Mouse (Mus musculus) c-Kit-positive CD71-positive TER-119-positive erythroid progenitor cells, embryonic 14.5 days (primary cell): ENCODE results near the gene Col16a1.
A peak's percentile ranks its signal among the peaks of the same experiment; 100 is the strongest.

Experiments used
- DNase-seq: peaks from one replicate; pipeline ENCODE4 v3.0.0-alpha.2; 2013; ENCODE audit warnings: low spot score

Col16a1 gene

DNA sequence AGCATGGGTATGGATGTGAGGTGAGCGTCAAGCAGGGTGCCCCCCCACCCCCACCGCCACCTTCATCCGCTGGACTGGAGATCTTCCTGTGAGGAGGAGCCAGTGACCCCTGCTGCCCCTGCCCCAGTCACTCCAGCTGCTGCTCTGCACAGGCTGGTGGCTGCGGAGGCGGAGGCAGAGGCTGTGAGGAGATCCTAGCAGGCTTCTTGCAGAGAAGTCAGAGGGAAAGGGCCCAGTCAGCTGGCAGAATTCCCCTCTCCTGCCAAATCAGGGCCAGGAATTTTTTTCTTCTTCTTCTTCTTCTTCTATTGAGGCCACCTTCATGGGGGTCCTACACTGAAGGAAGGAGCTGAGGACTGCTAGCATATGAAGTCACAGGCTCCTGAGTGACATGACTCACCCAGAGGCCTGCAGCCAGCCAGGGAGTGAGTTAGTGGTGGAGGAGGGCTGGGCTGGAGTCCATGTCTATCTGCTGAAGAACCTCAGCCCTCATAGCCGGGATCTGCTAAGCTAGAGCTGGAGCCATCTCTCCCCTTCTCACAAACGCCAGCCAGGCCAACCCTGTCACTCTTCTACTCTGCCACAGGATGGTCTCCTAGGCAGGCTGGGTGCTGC lies 36.8 kb downstream of the Col16a1 start:
- no peak for DNase-seq

DNA sequence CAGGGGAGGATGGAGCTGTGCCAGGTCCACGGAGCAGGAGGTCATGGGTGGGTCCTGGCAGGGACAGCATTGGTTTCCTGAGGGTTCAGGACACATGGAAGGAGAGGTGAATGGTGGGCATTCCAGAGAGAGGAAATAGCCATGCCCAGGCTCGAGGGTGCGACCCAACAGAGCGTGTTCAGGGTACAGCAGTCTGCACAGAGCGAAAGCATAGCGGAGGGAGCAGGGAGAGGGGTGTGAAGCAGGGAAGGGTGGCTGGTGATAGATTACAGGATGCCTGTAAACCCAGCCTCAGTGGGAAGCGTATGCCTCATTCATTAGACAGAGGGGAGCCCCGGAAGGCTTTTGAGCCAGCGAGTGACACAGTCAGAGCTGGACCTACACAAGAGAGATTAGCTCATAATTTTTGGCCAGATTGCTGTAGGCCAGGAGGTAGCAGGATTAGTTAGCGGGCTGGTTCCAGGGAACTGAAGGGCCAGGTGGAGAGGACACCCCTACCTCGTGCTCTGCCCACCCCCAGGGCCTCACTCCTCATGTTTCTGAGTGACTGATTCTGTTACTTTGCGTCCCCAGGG lies 37.7 kb downstream of the Col16a1 start:
- no peak for DNase-seq

DNA sequence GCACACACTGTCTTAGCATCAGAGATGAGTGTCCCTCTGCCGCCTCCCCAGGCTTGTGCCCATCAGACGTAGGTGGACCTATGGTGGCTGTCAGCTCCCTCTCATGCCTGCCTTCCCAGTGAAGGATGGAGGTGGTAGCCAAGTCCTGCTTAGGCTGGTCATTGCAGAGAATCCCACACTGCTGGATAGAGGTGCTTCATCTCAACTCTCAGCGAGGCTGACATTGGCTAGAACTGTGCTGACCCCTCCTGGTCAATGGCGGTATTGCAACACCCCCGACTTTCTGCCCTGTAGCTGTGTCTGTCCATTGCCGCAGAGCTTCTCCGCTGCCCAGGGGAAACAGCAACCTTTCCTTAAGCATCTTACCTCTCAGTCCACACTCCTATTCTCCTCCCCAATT lies 39.7 kb downstream of the Col16a1 start:
- DNase-seq = peak; percentile 70

DNA sequence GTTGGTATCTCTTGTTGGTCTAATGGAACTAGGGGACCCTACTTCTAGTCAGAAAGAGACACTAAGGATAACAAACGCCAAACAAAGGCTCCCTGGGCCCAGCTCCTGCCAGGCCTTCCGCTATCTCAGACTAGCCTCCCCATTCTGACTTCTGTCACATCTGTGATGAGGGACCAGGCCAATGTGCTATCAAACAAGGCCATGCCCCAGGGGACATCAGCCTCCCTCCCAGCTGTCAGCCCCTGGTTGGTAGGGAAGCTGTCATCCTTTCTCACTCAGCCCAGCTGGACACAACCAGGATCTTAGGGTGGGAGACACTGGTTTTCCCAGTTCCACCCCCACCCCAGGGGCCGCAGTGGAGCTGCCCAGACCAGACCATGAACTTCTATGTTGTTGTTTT lies 47.5 kb downstream of the Col16a1 start:
- no peak for DNase-seq

DNA sequence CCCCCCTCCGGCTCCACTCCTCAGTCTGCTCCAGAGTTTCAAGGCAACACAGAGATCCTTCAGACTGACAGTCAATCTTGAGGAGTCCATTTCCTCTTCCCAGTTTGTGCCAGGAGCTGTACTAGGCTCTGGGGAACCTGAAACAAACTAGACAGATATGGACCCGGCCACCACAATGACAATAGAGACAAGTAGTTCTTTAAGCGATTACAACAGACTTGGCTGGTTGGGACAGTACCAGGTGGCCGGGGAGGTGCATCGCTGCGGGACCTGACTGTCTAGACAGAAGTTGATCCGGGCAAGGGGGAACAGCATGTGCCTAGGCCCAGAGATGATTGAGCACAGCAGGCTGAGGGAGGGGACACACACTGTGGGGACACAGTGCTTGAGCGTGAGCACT lies 53.5 kb downstream of the Col16a1 start:
- no peak for DNase-seq

DNA sequence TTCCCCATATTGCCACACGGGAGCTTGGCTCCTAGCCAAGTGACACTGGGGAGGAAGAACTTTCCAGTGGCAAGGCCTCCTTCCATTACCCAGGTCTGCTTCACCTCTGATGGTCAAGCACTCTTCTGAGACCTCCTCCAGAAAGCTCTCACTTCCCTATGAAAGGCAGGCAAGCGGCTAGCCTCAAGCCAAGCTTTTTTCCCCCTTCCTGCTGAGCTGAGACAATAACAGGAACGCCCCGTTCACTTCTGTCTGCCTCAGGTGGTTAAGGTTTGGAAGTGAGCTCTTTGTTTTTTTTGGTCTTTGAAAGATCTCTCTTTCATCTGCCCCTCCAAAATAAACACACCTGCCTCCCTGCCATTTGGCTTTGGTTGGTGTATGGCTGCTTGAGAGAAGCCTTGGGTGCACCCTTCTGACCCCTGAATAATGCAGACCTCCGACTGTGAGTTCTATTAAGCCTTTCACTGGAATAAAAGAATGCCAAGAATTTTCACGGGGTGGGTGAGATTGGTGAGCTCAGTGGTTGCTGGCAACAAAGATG lies 54.5 kb downstream of the Col16a1 start, which contains the start of gene Pef1:
Pef1 (plus strand) TSS at position 448 of the 541 bp plus-strand sequence.
- DNase-seq = no peak

DNA sequence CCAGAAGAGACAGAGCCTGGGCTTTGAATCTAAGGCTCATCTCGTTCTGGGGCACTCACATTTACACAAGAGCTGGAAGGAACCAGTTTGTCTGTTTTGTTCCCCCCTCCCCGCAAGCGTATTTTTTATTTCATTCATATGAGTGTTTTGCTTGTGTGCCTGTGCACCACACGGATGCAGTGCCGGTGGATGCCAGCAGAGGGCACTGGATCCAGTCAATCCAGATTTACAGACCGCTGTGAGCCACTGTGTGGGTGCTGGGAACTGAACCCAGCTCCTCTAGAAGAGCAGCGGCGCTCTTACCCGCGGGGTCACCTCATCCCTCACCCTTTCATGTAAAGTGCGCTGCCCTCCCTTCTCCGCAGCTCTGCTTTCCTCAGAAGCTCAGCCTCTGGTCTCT lies 56.0 kb downstream of the Col16a1 start:
- no peak for DNase-seq

DNA sequence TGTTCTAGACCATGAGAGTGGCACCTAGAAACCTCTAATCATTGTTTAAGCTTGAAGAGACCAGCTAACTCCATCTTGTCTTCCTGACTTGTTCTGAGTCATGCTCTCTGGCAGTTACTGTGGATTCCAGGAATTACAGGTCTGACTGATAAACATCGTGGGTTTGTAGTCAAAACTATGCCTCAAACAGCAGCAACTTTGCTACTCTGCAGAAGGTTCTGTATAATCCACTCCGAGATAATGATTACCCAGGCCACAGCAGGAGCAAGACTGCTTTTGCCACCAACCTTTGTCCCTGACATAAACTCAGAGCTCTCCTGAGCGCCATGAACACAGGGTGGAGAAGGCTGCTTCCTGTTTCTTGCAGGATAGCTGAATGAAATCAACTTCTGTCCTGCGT lies 56.9 kb downstream of the Col16a1 start:
- no peak for DNase-seq

DNA sequence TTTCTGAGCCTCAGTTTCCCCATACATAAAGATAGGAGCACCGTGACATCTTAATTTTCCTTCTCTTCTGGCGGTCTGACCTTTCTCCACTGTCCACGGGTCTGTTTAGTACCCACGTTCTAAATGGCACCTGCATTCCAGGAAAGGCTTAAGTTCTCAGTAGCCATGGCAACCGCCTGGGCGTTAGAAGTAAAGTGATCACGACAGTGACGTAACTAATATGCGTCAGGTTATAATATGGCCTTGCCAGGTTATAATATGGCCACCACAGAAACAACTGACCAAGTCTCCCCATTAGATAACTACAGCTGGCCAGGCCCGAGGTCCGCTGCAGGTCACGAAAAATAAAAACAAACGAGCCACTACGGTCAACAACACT lies 59.4 kb downstream of the Col16a1 start:
- DNase-seq = no peak

DNA sequence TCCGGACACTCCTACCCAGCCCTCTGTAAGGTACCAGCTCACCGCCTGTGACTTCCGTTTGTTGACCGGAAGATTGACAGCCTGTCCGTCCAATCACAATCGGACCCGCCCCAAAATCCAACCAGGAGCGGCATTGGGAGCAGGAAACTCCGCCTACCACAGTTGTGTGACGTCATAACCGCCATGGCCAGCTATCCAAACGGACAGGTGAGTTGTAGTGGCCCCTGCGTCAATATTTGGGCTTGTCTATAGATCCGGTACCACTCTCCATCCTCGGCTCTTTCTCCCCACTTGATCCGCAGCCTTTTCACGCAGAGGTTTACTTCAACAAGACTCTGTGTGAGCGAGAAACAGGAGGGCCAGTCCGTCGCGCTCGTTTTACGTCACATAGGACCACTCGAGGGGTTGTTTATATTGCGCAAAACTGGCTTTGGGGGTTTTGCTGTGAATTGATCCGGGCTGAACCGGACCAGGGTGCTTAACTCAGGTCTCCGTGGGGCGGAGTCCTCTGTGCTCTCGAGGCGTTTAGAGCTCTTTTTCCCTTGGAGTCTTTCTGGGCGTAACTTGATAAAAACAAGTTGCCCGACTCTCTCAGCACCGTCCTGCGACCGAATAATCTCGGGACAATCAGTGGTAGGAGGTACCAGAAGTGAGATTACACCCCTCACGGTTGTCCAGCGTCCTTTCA lies 59.9 kb downstream of the Col16a1 start:
- DNase-seq = peak; percentile 100

DNA sequence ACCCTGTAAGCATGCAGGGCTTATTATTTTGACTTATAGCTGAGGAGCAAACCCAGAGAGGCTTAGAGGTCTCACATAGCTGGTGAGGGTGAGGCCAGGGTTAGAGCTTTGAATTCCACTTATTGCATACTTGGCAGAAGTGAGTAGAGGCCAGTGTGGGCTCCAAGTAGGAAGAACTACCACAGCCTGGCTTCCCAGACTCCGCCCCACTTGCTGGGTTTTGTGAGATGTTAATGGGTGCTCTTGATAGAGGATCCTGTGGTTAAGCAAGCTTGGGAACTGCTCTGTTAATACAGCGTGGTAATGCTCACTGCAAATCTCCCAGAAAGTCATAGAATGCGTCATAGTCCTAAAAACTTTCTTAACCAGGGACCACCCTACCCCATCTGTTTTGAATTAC lies 61.3 kb downstream of the Col16a1 start:
- no peak for DNase-seq

DNA sequence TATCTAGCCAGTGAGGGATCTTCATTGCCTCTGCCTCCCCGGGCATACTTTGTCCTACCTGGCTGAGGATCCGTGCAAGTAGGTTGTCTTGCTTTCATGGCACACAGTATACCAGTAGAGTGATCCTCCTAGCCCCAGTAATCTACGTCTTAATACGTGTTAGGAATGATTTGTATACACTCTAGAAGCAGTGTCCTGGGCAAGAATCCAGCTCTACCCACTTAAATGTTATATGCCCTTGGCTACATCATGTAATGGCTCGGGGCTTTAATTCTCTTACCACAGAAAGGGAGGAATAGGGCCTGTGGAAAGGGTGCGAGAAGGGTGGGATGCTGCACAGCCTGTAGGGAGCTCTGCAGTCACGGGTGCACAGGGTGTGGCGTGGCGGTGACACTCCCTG lies 62.0 kb downstream of the Col16a1 start:
- no peak for DNase-seq

DNA sequence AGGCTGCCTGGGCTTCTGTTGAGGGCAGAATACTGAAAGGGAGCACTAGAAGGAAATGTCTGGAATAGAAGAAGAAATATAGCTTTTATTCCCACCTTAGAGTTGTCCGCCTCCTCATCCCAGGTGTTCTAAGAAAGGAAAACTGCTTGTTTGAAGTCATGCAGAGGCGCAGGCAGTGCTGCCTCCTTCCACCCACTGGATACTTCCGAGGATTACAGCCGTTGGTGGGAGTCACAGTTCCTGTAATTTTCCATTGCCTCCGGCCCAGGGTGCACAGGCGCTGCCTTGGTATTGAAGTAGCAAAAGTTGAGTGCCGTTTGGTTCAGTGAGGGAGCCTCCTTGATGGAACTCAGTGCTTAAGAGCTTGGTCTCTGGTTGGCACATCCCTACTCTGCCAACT lies 62.5 kb downstream of the Col16a1 start:
- DNase-seq = no peak

DNA sequence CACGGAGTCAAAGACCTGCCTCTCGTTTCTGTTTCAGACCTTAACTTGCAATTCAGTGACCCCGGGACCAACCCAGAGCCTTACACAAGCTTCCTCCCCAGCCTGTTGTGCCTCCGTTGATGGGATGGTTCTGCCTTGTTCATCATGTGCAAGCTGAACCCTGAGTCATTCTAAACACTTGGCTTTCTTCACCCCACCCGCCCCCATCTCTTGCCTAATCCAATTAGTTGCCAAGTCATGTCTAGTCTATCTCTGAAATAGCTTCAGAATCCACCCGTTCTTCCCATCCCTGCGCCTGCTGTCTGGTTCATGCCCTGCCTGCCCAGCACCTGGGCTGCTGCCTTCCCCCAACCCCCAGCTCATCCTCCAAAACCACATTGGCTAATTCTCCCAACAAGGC lies 64.7 kb downstream of the Col16a1 start:
- DNase-seq = no peak

DNA sequence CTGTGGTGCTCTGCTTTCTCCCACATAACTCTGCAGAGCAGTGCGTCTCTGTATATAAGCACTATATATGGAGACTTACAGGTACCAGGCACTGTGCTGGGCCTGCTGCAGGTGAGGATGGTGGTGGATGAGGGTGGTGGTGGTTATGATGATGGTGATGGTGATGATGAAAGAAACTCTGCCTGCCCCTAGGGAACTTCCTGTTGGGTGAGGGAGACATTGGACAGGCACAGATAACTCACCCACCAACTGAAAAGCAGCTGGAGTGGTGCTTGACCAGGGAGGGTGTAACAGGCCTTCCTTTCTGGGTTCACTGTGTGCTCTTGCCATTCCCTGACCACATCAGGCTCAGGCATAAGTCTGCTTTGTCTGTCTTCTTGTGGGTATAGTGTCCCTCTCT lies 65.1 kb downstream of the Col16a1 start:
- no peak for DNase-seq

DNA sequence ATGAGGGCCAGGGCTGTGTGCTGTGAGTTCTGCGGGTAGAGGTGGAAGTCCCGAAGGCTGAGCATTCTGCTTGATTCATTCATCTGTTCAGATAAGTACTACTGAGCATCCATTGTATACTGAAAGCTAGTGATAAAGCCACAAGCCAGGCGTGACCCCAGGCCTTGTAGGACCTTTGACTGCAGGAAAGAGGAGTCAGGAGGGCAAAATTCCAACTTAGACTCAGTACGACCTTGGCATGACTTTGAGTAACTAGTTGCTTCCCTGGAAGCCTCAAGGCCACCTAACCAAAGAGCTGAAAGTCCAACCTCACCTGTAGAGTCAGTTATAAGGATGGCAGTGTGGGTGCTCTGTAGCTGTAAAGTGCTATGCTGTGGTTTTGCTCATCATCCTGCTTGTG lies 73.1 kb downstream of the Col16a1 start:
- DNase-seq = no peak

DNA sequence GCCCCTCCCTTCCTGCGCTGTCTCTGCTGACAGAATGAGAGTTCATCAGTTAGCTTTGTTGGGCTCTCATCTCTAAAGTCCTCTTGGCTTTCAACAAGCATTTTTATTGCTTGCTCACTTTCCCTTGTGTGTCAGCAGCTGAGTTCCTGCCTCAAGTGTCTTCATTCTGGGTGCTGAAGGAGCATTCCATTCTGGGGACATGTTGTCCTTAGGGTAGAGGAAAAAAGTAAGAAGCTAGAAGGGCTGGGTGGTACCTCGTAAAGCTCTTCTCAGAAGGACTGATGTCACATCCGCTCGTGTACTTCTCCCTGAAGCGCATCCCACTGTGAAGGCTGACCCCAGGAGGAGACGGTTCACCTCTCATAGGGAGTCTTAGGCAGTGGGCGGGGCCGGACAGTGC lies 73.9 kb downstream of the Col16a1 start:
- DNase-seq = no peak

DNA sequence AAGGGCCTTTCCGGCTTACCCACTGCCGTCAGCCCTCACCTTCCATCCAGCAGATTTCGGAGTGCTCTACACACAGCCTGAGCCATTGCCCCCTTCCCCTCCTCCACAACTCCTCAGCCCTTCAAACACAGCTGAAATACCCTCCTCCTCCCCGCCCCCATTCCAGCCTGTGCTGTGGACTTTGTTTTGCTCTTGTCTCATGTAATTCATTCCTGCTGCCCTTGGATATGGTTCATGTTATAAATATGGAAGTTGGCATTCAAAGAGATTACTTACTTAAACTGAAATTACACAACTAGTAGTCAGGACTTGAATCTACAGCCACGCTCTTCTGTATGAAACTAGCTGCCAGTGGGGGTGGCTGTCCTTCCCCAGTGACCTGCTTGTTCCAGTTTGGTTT lies 75.4 kb downstream of the Col16a1 start:
- no peak for DNase-seq

DNA sequence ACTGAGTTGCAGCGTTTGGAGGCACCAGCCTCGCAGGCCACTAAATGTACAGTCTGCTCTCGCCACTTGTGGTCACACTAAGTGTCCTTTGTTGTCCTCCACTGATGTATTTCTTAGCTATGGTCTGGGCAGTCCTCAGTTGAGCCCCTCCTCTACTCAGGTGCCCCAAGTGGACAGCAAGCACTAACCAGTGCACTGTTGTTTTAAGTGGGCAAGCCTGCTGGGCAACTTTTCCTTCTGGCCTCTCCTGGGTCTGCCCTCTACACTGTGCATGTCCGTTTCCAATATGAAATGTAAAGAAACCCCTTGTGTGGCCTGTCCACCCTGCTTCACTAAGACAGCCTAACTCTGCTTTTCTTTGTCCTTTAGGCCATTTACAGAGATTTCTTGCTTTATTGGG lies 76.5 kb downstream of the Col16a1 start:
- DNase-seq = no peak

DNA sequence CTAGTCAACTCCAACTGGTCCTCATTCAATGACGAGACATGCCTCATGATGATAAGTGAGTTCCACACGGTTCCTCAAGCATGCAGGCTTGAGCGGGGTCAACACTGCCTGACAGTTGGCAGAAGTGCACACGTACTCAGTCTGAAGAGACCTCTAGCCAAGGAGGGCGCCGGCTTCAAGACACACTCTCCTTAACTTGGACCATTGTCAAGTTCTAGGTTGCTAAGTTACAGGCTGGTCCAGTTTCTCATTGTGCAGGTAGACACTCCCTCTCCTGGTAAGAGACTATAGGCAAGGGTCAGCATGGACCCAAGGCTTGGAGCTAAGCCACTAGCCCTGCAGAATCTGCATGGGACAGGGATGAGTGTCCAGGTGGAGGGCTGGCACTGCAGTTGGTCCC lies 77.5 kb downstream of the Col16a1 start:
- DNase-seq = no peak

DNA sequence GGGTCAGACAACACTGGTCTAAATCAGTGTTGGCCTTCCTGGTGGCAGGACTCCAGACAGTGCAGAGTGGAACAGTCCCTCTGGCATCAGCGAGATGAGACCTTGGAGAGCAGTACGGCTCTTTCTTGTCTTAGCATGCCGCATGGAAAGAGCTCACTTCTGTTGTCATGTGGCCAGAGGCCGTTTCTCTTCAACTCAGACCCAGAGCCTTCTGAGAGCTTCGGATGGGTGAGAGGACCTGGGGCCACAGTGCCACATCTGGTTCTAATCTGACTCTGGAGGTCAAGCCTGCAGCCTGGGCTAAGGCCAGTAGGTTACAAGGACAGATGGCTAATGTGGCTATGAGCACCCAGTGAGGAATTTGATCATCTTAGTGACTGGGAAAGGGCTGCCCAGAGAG lies 78.3 kb downstream of the Col16a1 start:
- no peak for DNase-seq

DNA sequence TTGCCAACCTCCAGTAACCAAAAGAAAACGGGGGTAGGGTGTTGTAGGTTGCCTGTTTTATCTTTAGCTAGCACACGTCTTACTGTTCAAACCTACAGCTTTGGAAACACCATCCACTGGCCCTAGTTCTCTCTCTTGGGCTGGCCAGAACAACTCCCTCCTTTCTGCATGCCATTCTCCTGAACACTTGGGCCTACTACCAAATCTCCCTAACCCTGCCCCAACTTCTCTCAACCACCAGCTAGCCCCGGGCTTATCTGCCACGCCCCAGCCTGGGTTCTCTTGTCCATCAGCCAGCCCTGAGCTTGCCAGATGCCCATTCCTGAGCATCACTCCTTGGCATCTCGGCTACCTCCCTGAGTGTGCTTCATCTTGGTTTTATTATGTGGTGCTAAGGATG lies 81.3 kb downstream of the Col16a1 start:
- no peak for DNase-seq

DNA sequence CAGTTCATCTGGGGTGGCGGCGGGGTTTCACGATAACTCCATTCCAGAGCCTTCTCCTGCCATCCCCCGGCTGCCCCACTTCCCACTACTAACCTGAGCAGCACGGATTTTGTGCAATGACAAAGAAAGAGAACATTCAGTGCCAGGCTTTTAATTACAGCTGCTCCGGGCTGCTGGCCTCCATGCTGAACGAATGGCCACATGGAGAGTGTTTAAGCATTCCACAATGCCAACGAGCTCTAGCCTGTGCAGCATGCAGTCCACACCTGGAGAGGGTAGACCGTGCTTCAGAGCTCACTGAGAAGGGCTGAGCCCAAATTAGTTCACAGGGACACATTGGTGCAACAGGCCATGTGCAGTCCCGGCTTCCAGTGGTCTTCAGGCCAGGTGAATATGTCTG lies 82.4 kb downstream of the Col16a1 start:
- DNase-seq = no peak
